Mouse (Mus musculus) CH12.LX (cell line): Measurements from ENCODE around the gene Hdc. TPM values are rescaled to one million over a fixed set of nuclear protein-coding genes. Genes with fewer than 3 reads are reported as not detected.

Source experiments
- DNase-seq: peaks from one replicate; pipeline ENCODE4 v3.0.0-alpha.2; 2013; ENCODE audit errors: extremely low read depth
- H3K27ac ChIP-seq: 2 replicates; pipeline ENCODE4 v1.5.1; 2012; ENCODE audit warnings: low read depth, mild to moderate bottlenecking, control low read depth, moderate library complexity; ENCODE audit not compliant: insufficient read depth
- H3K27me3 ChIP-seq: replicated peaks from 2 replicates; pipeline ENCODE3; 2012; ENCODE audit warnings: inconsistent platforms
- H3K36me3 ChIP-seq, 2 experiments: replicated peaks in 1 of 2; 2 replicates each; pipeline versions ENCODE3 to v1.6.1; 2012; ENCODE audit warnings: inconsistent platforms in 1 of 2, low read length in 1 of 2, mild to moderate bottlenecking in 1 of 2, mixed read lengths in 1 of 2, moderate library complexity in 1 of 2; ENCODE audit not compliant: control insufficient read depth in 1 of 2, insufficient read depth in 1 of 2
- H3K4me1 ChIP-seq, 2 experiments: 2 replicates each; pipeline ENCODE4 v1.6.1; 2012; ENCODE audit warnings: inconsistent platforms in 1 of 2, moderate library complexity in 1 of 2; ENCODE audit not compliant: insufficient read depth in 2 of 2, control insufficient read depth in 1 of 2
- H3K4me2 ChIP-seq: 2 replicates; pipeline ENCODE4 v1.6.1; 2012; ENCODE audit warnings: low read depth, mild to moderate bottlenecking, control low read depth; ENCODE audit not compliant: poor library complexity, insufficient read depth, severe bottlenecking
- H3K4me3 ChIP-seq, 3 experiments: fragments of 150-350 bp in 1 of 3; sonication (generic) in 1 of 3; replicated peaks in 1 of 3; 2 replicates each; pipeline versions ENCODE3 to v1.5.1; 2011 to 2012; ENCODE audit warnings: low read depth in 2 of 3, low read length in 2 of 3, mild to moderate bottlenecking in 2 of 3, moderate library complexity in 2 of 3, control low read depth in 1 of 3, improper control_type of control experiment in 1 of 3, inconsistent platforms in 1 of 3, mixed read lengths in 1 of 3; ENCODE audit not compliant: poor library complexity in 1 of 3
- H3K79me2 ChIP-seq: replicated peaks from 2 replicates; pipeline ENCODE4 v1.6.1; 2012; ENCODE audit warnings: mild to moderate bottlenecking, moderate library complexity; ENCODE audit not compliant: control insufficient read depth, poor library complexity, insufficient read depth, severe bottlenecking; ENCODE audit errors: extremely low read depth
- H3K9ac ChIP-seq: 2 replicates; pipeline ENCODE4 v1.6.1; 2012; ENCODE audit warnings: low read depth, mild to moderate bottlenecking, control low read depth, moderate library complexity; ENCODE audit not compliant: insufficient read depth
- H3K9me3 ChIP-seq: replicated peaks from 2 replicates; pipeline ENCODE3; 2012; ENCODE audit warnings: low read length, inconsistent platforms, mixed read lengths
- BHLHE40 ChIP-seq: IDR thresholded peaks from 2 replicates; pipeline ENCODE4 v1.6.1; 2011; ENCODE audit warnings: mild to moderate bottlenecking, low read depth, low read length, improper control_type of control experiment
- CHD1 ChIP-seq: IDR thresholded peaks from 2 replicates; pipeline ENCODE4 v1.6.1; 2012; ENCODE audit warnings: low read depth, low read length, improper control_type of control experiment, inconsistent platforms
- CHD2 ChIP-seq: IDR thresholded peaks from 2 replicates; pipeline ENCODE4 v1.6.1; 2011; ENCODE audit warnings: low read length, improper control_type of control experiment
- CTCF ChIP-seq, 2 experiments: IDR thresholded peaks in 1 of 2; conservative IDR thresholded peaks in 1 of 2; 2 replicates each; pipeline ENCODE4 v1.5.1; 2011 to 2012; ENCODE audit warnings: low read depth in 2 of 2, low read length in 2 of 2, improper control_type of control experiment in 1 of 2, inconsistent platforms in 1 of 2, mild to moderate bottlenecking in 1 of 2, moderate library complexity in 1 of 2
- HCFC1 ChIP-seq: IDR thresholded peaks from 2 replicates; pipeline ENCODE4 v1.6.1; 2012; ENCODE audit warnings: low read depth, mild to moderate bottlenecking, inconsistent platforms, low read length, improper control_type of control experiment
- JUN ChIP-seq: IDR thresholded peaks from 2 replicates; pipeline ENCODE4 v1.6.1; 2011; ENCODE audit warnings: low read depth, mild to moderate bottlenecking, low read length, improper control_type of control experiment, moderate library complexity; ENCODE audit not compliant: insufficient read depth
- JUND ChIP-seq: conservative IDR thresholded peaks from 2 replicates; pipeline ENCODE4 v1.6.1; 2011; ENCODE audit warnings: low read depth, low read length, improper control_type of control experiment
- MAFK ChIP-seq: IDR thresholded peaks from 2 replicates; pipeline ENCODE4 v1.6.1; 2011; ENCODE audit warnings: low read length, improper control_type of control experiment; ENCODE audit not compliant: insufficient replicate concordance
- MAZ ChIP-seq: IDR thresholded peaks from 2 replicates; pipeline ENCODE4 v1.6.1; 2012; ENCODE audit warnings: low read depth, mild to moderate bottlenecking, inconsistent platforms, low read length, improper control_type of control experiment, moderate library complexity
- NELFE ChIP-seq: IDR thresholded peaks from 2 replicates; pipeline ENCODE4 v1.6.1; 2011; ENCODE audit warnings: low read depth, low read length, improper control_type of control experiment
- POLR2A ChIP-seq: IDR thresholded peaks from 2 replicates; pipeline ENCODE4 v1.6.1; 2011; ENCODE audit warnings: low read depth, mild to moderate bottlenecking, improper control_type of control experiment, low read length
- SIN3A ChIP-seq: IDR thresholded peaks from 2 replicates; pipeline ENCODE4 v1.6.1; 2012; ENCODE audit warnings: low read length, improper control_type of control experiment, inconsistent platforms
- TBP ChIP-seq: conservative IDR thresholded peaks from 2 replicates; pipeline ENCODE4 v1.6.1; 2011; ENCODE audit warnings: low read depth, low read length, improper control_type of control experiment
- TCF12 ChIP-seq: IDR thresholded peaks from 2 replicates; pipeline ENCODE4 v1.6.1; 2014; ENCODE audit warnings: low read depth, mild to moderate bottlenecking, inconsistent platforms, low read length, improper control_type of control experiment
- UBTF ChIP-seq: IDR thresholded peaks from 2 replicates; pipeline ENCODE4 v1.6.1; 2012; ENCODE audit warnings: low read depth, mild to moderate bottlenecking, inconsistent platforms, low read length, improper control_type of control experiment, moderate library complexity
- USF1 ChIP-seq: IDR thresholded peaks from 2 replicates; pipeline ENCODE4 v1.6.1; 2014; ENCODE audit warnings: low read depth, mild to moderate bottlenecking, inconsistent platforms, low read length, improper control_type of control experiment
- USF2 ChIP-seq: conservative IDR thresholded peaks from 2 replicates; pipeline ENCODE4 v1.6.1; 2011; ENCODE audit warnings: low read depth, low read length, improper control_type of control experiment
- ZMIZ1 ChIP-seq: IDR thresholded peaks from 2 replicates; pipeline ENCODE4 v1.6.1; 2012; ENCODE audit warnings: low read depth, mild to moderate bottlenecking, inconsistent platforms, low read length, improper control_type of control experiment
- ZNF384 ChIP-seq: IDR thresholded peaks from 2 replicates; pipeline ENCODE4 v1.6.1; 2012; ENCODE audit warnings: low read depth, low read length, improper control_type of control experiment, inconsistent platforms
- dilution Hi-C: fragments of 300-500 bp; cut with MboI; formaldehyde crosslinking; loops from 2 replicates; pipeline ENCODE4 v1.14.3; 2020; ENCODE audit warnings: low sequenced_read_pairs; ENCODE audit not compliant: extremely low pct_unique_long_range_greater_than_20kb, extremely low pct_ligation_motif_present
- in situ Hi-C: fragments of 300-500 bp; cut with MboI; formaldehyde crosslinking; loops from 3 replicates; pipeline ENCODE4 v1.14.3; 2019; ENCODE audit warnings: low sequenced_read_pairs, low pct_ligation_motif_present, low pct_unique_long_range_greater_than_20kb, mixed read lengths
- polyA plus RNA-seq: library from polyadenylated mRNA; unstranded; fragments of >175 nt; gene quantifications from 2 replicates; pipeline ENCODE4 v1.2.1, GENCODE M21; 2012; ENCODE audit warnings: low read depth; ENCODE audit not compliant: insufficient read length
- total RNA-seq, 2 experiments: library from RNA; depleted of rRNA; stranded (reverse); fragments of 300-350 nt in 1 of 2; fragments of >200 nt in 1 of 2; gene quantifications; 2 replicates each; pipeline ENCODE4 v1.2.3; 2012 to 2014

The Hdc gene
- total and polyA plus RNA-seq, 3 experiments, result 1.5 to 1.8 (median 1.6) TPM

DNA sequence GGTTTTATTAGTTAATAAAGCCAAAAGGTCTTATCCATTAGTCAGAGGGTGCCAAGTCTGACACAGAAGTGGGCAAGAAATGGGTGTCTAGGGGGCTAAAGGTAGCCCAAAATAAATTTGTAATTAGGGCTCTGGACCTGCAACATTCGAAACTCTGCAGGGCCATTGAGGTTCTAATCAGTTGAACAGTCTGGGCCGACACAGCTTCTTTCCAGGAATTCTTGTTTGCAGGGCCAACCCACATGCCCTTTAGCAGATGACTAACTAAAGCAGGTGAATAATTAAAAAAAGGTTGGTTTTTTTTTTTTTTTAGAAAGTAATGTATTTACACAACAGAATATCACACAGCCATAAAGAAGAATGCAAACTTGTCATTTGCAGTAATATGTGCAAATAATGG is 3.4 kb upstream of the Hdc start:
- Histone ChIP-seq H3K4me1 (no peaks in the 10 kb centered on the region; a peak in 1 of 4 replicates), H3K79me2 (no peaks in the 10 kb centered on the region), H3K9me3 (peaks cover 4% of the 10 kb centered on the region), H3K36me3 (peaks cover 0 to 9% of the 10 kb centered on the region in 2 experiments), H3K27me3 (no peaks in the 10 kb centered on the region), H3K9ac (no peak overlapping the region), H3K27ac (no peak overlapping the region), H3K4me2 (no peak overlapping the region), H3K4me3 (no peak overlapping the region)
- in situ Hi-C loops (no loop called here), dilution Hi-C loops (no loop called here)
- TF ChIP-seq MAFK (no peak), NELFE (no peak), UBTF (no peak), USF1 (no peak), CHD2 (no peak), MAZ (no peak), HCFC1 (no peak), TCF12 (no peak), BHLHE40 (no peak), ZNF384 (no peak), JUN (no peak), CHD1 (no peak), USF2 (no peak), JUND (no peak), ZMIZ1 (no peak), TBP (no peak), SIN3A (no peak), CTCF (conservative IDR thresholded peaks at IDR 0.05 in 1 of 2, IDR thresholded peaks at IDR 0.05 in 1 of 2; ENCODE audit: low read depth in 2 of 2, low read length in 2 of 2) (no peak)
- no peak for DNase-seq

DNA sequence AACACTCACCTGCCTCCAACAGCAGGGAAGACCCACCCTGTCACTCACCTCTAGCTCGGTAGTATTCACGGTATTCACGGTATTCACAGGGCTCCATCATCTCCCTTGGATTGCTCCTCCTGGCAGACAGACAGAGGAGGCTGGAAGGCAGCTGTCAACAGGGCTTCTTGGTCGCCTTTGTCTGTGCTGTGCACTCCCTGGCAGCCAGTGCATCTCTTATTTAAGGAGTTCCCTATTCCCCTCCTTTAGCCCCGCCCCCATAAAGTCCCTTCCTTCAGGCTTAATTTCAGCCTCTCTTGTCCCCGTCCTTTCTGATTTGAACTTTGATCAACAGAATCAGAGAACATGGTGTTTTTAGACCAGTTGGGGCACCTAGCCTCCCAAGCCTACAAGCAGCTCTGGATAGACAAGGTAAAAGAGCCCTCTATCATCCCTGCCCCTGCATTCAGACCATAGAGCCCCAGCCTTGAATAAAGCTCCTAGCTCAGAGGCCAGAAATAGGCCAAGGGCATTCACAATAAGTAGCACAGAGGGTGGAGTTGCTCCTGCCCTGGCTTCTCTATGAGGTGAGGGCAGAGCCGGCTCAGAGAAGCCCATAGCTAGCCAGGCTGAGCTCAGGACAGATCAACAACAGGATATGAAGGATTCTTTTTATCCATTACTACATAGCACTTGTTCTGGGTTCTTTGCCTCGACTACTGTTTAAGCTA is 474 bp downstream of the Hdc start:
- no peak overlapping the region for H3K27ac ChIP-seq
- in situ Hi-C loops, result no loop called here
- no peak for DNase-seq

More for the DNA sequence above, 474 bp downstream of the Hdc start:
- H3K4me1 ChIP-seq, result no peaks in the 10 kb centered on the region; a peak in 1 of 4 replicates
- no peak overlapping the region for H3K4me2 ChIP-seq
- TF ChIP-seq HCFC1 (no peak), POLR2A (no peak)
- TF ChIP-seq, all 38 proteins: peak for 0
- Histone ChIP-seq H3K4me3 (no peak overlapping the region), H3K79me2 (no peaks in the 10 kb centered on the region), H3K9ac (no peak overlapping the region), H3K9me3 (no peaks in the 10 kb centered on the region), H3K36me3 (no peaks in the 10 kb centered on the region), H3K27me3 (no peaks in the 10 kb centered on the region)
- dilution Hi-C loops, result no loop called here
